Mouse (Mus musculus) hindbrain, embryonic 14.5 days (tissue): ENCODE data around the gene Il17f. TPM values are rescaled to one million over a fixed set of nuclear protein-coding genes. Genes with fewer than 3 reads are reported as not detected.
A peak's percentile ranks its signal among the peaks of the same experiment; 100 is the strongest.

Experiments used
- ATAC-seq: fragments of 200-750 bp; cut with Nextera tagmentation; 2 replicates; pipeline ENCODE4 v1.8.0; 2017; ENCODE audit warnings: moderate number of reproducible peaks, mild to moderate bottlenecking, moderate TSS enrichment, moderate library complexity; ENCODE audit not compliant: low FRiP score
- DNase-seq: peaks from one replicate; pipeline ENCODE4 v3.0.0-alpha.2; 2015; ENCODE audit warnings: low spot score
- H3K27ac ChIP-seq: fragments of 300-500 bp; sonication (generic); 2 replicates; pipeline ENCODE4 v1.5.1; 2014; ENCODE audit warnings: mild to moderate bottlenecking, moderate library complexity
- H3K27me3 ChIP-seq: fragments of 300-500 bp; sonication (generic); 2 replicates; pipeline ENCODE4 v1.6.1; 2014; ENCODE audit warnings: mild to moderate bottlenecking, low read length, mixed read lengths; ENCODE audit not compliant: control insufficient read depth, insufficient read depth
- H3K36me3 ChIP-seq: fragments of 300-500 bp; sonication (generic); replicated peaks from 2 replicates; pipeline ENCODE4 v1.6.1; 2014; ENCODE audit not compliant: control insufficient read depth, insufficient read depth
- H3K4me1 ChIP-seq: fragments of 300-500 bp; sonication (generic); replicated peaks from 2 replicates; pipeline ENCODE4 v1.6.1; 2014; ENCODE audit warnings: antibody characterized with exemption, low read length, mixed read lengths; ENCODE audit not compliant: control insufficient read depth, insufficient read depth
- H3K4me2 ChIP-seq: fragments of 300-500 bp; sonication (generic); replicated peaks from 2 replicates; pipeline ENCODE4 v1.6.1; 2014; ENCODE audit warnings: mild to moderate bottlenecking, moderate library complexity
- H3K4me3 ChIP-seq: fragments of 300-500 bp; sonication (generic); replicated peaks from 2 replicates; pipeline ENCODE4 v1.5.1; 2014; ENCODE audit warnings: mild to moderate bottlenecking, low read length
- H3K9ac ChIP-seq: fragments of 300-500 bp; sonication (generic); 2 replicates; pipeline ENCODE4 v1.6.1; 2014
- H3K9me3 ChIP-seq: fragments of 300-500 bp; sonication (generic); 2 replicates; pipeline ENCODE4 v1.6.1; 2016; ENCODE audit warnings: low read length; ENCODE audit not compliant: control insufficient read depth
- WGBS: fragments of 180-500 bp; shearing (Covaris S2); extraction: QIAGEN DNeasy Blood & Tissue Kit; methylation state at CpG from one replicate; pipeline ENCODE4 v1.1.7; 2014; 5-methylcytosine and 5-hydroxymethylcytosine counted together
- polyA plus RNA-seq: library from polyadenylated mRNA; unstranded; fragments of >200 nt; fragmentation: Nextera tagmentation; extraction: Ambion mirVana; gene quantifications from 2 replicates; pipeline ENCODE4 v1.2.1, GENCODE M21; 2014

Il17f gene
- polyA plus RNA-seq, 1 experiment from 2014 or later = not detected

- H3K4me1 ChIP-seq = 0 out of 2 replicates have a peak, but pooled peaks cover 3% of the 10 kb centered on the region
- H3K4me3 ChIP-seq = no peak overlapping the region
- DNase-seq (no peak), ATAC-seq (no peak)
- no peak overlapping the region for H3K27ac ChIP-seq
- no peaks in the 10 kb centered on the region for H3K27me3 ChIP-seq
- 88% methylated on average over 4 of the region's 4 CpGs for WGBS
- H3K9me3 ChIP-seq = no peaks in the 10 kb centered on the region
- H3K36me3 ChIP-seq = no peaks in the 10 kb centered on the region
- no peak overlapping the region for H3K4me2 ChIP-seq
- H3K9ac ChIP-seq = no peak overlapping the region
These were observed 30.5 kb upstream of the Il17f start for GRCm38 (mm10) chr1:20820959-20821358.

GRCm38 (mm10) chr1:20819771-20820605, 29.6 kb upstream of the Il17f start, which contains the start of gene Mcm3:
Gene Mcm3, minus strand, starts transcription at chr1:20820312.
- peak within 1 kb of the TSS; percentile 44 for H3K4me3 ChIP-seq
- no peaks in the 10 kb centered on the region for H3K9me3 ChIP-seq
- DNase-seq (peak; percentile 93), ATAC-seq (peak; percentile 100)
- 0 out of 2 replicates have a peak, but pooled peaks cover 3% of the 10 kb centered on the region for H3K4me1 ChIP-seq
- peak within 1 kb of the TSS; percentile 67 for H3K4me2 ChIP-seq
- H3K9ac ChIP-seq = peak within 1 kb of the TSS; percentile 32; the same call in 1 of the 2 replicates
- under 1% methylated on average over 52 of the region's 52 CpGs for WGBS
- H3K27ac ChIP-seq = no peak within 1 kb of the TSS
- no peaks in the 10 kb centered on the region for H3K27me3 ChIP-seq
- H3K36me3 ChIP-seq = no peaks in the 10 kb centered on the region

GRCm38 (mm10) chr1:20817596-20817995, 27.2 kb upstream of the Il17f start:
- DNase-seq = no peak
- no peak overlapping the region for H3K4me2 ChIP-seq
- no peak overlapping the region for H3K4me3 ChIP-seq
- H3K36me3 ChIP-seq = no peaks in the 10 kb centered on the region
- no peak overlapping the region for H3K9ac ChIP-seq
- no peaks in the 10 kb centered on the region for H3K27me3 ChIP-seq
- H3K27ac ChIP-seq = no peak overlapping the region
- 52% methylated on average over 12 of the region's 12 CpGs for WGBS
- ATAC-seq = no peak
- no peaks in the 10 kb centered on the region for H3K9me3 ChIP-seq
- 0 out of 2 replicates have a peak, but pooled peaks cover 3% of the 10 kb centered on the region for H3K4me1 ChIP-seq

GRCm38 (mm10) chr1:20817172-20817571, 26.8 kb upstream of the Il17f start:
- no peak overlapping the region for H3K27ac ChIP-seq
- 82% methylated on average over 9 of the region's 9 CpGs for WGBS
- H3K4me2 ChIP-seq = no peak overlapping the region
- H3K36me3 ChIP-seq = no peaks in the 10 kb centered on the region
- H3K4me3 ChIP-seq = no peak overlapping the region
- DNase-seq (no peak), ATAC-seq (no peak)
- 0 out of 2 replicates have a peak, but pooled peaks cover 3% of the 10 kb centered on the region for H3K4me1 ChIP-seq
- no peak overlapping the region for H3K9ac ChIP-seq
- H3K27me3 ChIP-seq = no peaks in the 10 kb centered on the region
- no peaks in the 10 kb centered on the region for H3K9me3 ChIP-seq

- H3K4me2 ChIP-seq = no peak overlapping the region
- ATAC-seq (no peak), DNase-seq (no peak)
- no peak overlapping the region for H3K9ac ChIP-seq
- H3K4me3 ChIP-seq = no peak overlapping the region
- 92% methylated on average over 8 of the region's 8 CpGs for WGBS
- H3K4me1 ChIP-seq = no peaks in the 10 kb centered on the region
- H3K36me3 ChIP-seq = no peaks in the 10 kb centered on the region; the same call in 1 of the 2 replicates
- H3K27ac ChIP-seq = no peak overlapping the region
- H3K9me3 ChIP-seq = no peaks in the 10 kb centered on the region
- H3K27me3 ChIP-seq = no peaks in the 10 kb centered on the region
These were observed 24.1 kb upstream of the Il17f start for GRCm38 (mm10) chr1:20814521-20814920.

GRCm38 (mm10) chr1:20804526-20804925, 14.1 kb upstream of the Il17f start:
- Histone ChIP-seq H3K4me3 (no peak overlapping the region), H3K4me1 (no peaks in the 10 kb centered on the region), H3K27ac (no peak overlapping the region), H3K9ac (no peak overlapping the region), H3K36me3 (peaks cover 20% of the 10 kb centered on the region), H3K27me3 (no peaks in the 10 kb centered on the region), H3K9me3 (no peaks in the 10 kb centered on the region), H3K4me2 (no peak overlapping the region)
- DNase-seq (no peak), ATAC-seq (no peak)
- 96% methylated on average over 10 of the region's 10 CpGs for WGBS

- peak; percentile 86 for DNase-seq
- WGBS = 77% methylated on average over 8 of the region's 8 CpGs
- no peaks in the 10 kb centered on the region for H3K4me1 ChIP-seq
- 0 out of 2 replicates have a peak overlapping the region, but pooled peaks have one; percentile 44 for H3K27ac ChIP-seq
- H3K9me3 ChIP-seq = no peaks in the 10 kb centered on the region
- peak; percentile 86 for ATAC-seq
- no peaks in the 10 kb centered on the region for H3K27me3 ChIP-seq
- no peak overlapping the region for H3K4me3 ChIP-seq
- H3K36me3 ChIP-seq = peaks cover 6% of the 10 kb centered on the region
- H3K9ac ChIP-seq = peak overlapping the region; percentile 54
- no peak overlapping the region for H3K4me2 ChIP-seq
These were observed 11.4 kb upstream of the Il17f start for GRCm38 (mm10) chr1:20801682-20802390.

GRCm38 (mm10) chr1:20801275-20801674, 10.9 kb upstream of the Il17f start:
- Histone ChIP-seq H3K27me3 (no peaks in the 10 kb centered on the region), H3K9me3 (no peaks in the 10 kb centered on the region), H3K36me3 (peaks cover under 1% of the 10 kb centered on the region; the same call in 1 of the 2 replicates), H3K9ac (peak overlapping the region; percentile 54), H3K4me1 (no peaks in the 10 kb centered on the region), H3K4me2 (no peak overlapping the region), H3K4me3 (no peak overlapping the region), H3K27ac (0 out of 2 replicates have a peak overlapping the region, but pooled peaks have one; percentile 44)
- ATAC-seq = no peak; the same call in 1 of the 2 replicates
- no peak for DNase-seq
- 93% methylated on average over 2 of the region's 2 CpGs for WGBS

- DNase-seq (no peak), ATAC-seq (no peak)
- WGBS = 93% methylated on average over 5 of the region's 5 CpGs
- no peak overlapping the region for H3K4me3 ChIP-seq
- no peaks in the 10 kb centered on the region for H3K27me3 ChIP-seq
- no peak overlapping the region for H3K4me2 ChIP-seq
- no peak overlapping the region for H3K9ac ChIP-seq
- no peaks in the 10 kb centered on the region for H3K36me3 ChIP-seq
- H3K27ac ChIP-seq = no peak overlapping the region
- no peaks in the 10 kb centered on the region for H3K9me3 ChIP-seq
- no peaks in the 10 kb centered on the region for H3K4me1 ChIP-seq
These were observed 4.8 kb upstream of the Il17f start for GRCm38 (mm10) chr1:20795178-20795577.
